Mouse (Mus musculus): ENCODE data around the gene Llph. TPM values are rescaled to one million over a fixed set of nuclear protein-coding genes. Genes with fewer than 3 reads are reported as not detected.
A peak's percentile ranks its signal among the peaks of the same experiment; 100 is the strongest.

Gene Llph
- total RNA-seq, 2 experiments from 2014 or later = 25.3 to 26.3 TPM

DNA sequence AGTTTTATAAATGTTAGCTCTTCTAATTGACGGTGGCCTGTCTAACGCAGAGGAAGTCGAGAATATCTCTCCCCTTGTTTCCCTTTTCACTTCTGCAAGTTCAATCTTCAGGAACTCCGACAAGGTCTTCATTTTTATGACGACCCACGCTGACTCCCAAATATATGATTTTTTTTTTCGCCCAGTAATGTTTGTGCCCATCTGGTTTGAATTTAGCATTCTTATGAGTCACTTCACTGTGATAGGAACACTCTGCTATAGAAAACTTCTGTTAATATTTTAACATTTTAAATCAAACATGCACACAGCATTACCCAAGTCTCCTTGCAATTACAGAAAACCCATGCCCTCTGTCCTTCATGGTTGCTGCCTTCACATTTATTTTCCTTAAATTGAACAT lies 46.5 kb downstream of the Llph start:
- DNase-seq = no peak

DNA sequence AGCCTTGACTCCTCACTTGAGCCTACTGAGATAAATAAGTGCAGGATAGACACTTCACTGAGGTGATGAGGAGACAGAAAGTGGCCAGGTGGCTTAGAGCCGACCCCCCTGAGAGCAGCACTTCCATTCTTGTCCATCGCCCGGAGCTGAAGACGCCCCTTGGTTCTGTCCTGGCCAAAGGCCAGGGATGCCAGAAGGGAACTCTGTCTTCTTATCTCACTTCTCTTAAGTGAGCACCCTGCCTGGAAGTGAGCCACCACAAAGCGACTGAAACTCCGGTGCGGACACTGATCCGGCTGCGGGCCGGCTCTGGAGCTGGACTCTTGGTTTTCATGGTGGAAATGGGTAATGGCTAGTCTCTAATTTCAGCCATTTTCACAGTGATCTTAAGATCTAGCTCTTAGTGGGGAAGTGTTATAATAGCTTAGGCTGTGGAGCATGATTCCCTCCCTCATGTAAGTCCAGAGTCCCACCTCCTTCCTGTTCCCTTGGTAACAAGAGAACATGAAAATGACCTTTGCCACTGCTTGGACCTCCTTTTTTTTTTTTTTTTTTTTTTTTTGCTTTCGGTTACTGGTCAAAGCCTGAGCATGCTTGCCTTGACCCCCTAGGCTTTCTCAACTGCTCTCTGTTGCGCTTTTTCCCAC lies 52.7 kb downstream of the Llph start:
- peak; percentile 12 to 38 for DNase-seq

DNA sequence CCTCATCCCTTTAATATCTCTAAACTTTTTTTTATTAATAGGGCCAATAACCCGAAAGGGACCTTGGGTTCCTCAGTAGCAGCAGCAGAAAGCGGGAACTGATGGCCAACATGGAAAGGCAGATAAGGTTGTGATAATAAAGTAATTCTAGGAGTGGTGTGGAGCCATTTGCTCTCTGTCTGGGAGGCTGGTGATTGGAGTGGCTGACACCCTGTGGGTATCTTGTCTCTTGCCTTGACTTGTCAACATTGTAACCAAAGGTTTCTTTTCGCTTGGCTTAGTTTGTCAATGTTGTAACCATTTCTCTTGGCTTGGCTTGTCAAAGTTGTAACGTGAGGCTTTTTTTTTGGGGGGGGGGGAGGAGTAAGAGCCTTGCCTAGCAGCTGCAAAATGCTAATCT lies 53.5 kb downstream of the Llph start:
- no peak for DNase-seq

DNA sequence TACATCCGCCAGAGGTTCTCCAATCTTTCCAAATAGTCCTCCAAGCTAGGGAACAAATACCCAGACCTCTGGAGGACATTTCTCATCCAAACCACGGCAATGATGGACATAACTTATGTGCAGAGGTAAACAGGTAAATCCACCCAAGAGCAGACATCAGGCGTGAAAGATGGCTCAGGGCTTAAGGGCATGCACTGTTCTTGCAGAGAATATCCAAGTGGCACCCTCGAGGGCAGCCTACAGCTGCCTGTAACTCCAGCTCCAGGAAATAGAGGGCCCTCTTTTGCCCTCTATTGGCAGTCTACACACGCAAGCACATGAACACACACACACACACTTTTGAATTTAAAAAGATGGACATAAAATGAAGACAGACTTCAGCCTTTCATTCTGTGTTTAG lies 54.8 kb downstream of the Llph start:
- no peak for DNase-seq

Other genes starting within 250 kb of the Llph start
- 10 to 100 TPM in 1 of 2 experiments, 1 to 10 TPM in 1; 8.3 to 10.2 TPM for gene Helb, start 114.1 kb upstream of the Llph start, total RNA-seq (2021)
- 100 to 1,000 TPM; 132 to 159 TPM for gene Tmbim4, start 25.5 kb upstream of the Llph start, total RNA-seq (2021)
- gene Irak3, start 24.9 kb upstream of the Llph start, total RNA-seq (2021) = 1 to 10 TPM; 3.4 to 3.6 TPM
- gene Hmga2, start 249.4 kb downstream of the Llph start, total RNA-seq (2021) = 1 to 10 TPM; 4.4 to 5.2 TPM

All from adrenal gland, postnatal 36 days (tissue).